Mouse (Mus musculus) mature B cell (primary cell): Measurements from ENCODE around the gene 2210408I21Rik.

Experiments used
- in situ Hi-C: fragments of 300-500 bp; cut with MboI; formaldehyde crosslinking; loops from 2 replicates; pipeline ENCODE4 v1.14.3; 2019

2210408I21Rik gene

DNA sequence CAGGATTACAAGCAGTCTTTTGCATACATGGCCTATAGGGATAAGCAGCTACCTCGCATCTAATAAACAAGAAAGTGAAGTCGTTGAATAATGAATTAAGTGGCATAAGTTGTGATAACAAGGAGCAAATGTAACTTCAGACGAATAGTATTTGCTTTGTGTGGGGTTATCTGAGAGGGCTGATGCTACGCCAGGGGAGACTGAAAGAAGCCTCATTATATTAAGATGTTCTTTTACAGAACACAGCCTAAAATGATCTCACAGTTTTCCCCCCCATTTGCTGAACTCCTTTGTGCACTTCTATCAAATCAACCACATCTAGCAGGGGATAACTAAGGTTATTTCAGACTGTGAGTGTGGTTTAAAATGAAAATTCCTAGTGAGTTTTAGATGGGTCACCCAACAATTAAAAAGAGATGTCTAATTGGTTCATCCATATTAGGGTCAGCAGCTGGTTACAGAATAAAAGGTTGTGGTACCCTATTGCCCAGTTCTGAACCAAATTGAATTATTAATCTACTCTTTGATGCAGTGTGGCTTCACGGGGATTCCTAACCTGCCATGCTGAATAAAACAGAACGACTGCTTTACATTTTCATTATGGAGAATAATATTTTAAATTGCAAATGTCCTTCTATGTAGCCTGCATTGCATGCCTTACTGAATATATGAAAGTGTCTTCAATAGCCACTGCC lies 343.2 kb downstream of the 2210408I21Rik start:
- in situ Hi-C loops, result no loop called here

DNA sequence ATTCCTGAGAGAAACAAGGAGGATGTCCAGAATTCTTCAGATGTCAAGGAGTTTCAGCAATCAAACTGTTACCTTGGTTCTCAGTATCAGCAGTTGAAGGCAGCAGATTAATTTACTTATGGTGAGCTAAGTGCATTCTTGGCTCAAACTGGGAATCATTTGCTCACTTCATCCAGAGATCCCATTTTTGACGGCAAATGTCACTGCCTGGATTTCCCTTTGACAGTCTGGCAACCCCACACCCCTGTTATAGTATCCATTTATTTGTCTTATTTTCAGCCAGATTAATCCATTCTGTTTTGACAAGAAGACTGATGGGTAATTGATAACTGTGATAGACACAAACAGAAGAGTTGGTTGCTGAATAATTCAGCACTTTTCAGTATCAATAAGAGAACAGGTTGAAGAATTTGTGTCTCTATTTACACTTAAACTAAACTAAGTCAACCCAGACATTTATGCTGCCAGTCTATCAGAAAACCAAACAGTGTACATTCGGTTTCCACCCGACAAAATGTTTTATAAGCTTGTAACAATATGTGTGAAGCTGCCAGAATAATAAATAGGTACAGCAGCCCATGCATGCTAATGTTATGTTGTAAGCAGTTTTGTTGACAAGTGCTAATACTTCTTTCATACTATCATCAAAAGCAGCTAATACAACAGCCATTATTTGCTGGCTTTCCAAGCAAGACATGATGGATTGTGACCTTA lies 354.8 kb downstream of the 2210408I21Rik start:
- in situ Hi-C loops, result no loop called here

DNA sequence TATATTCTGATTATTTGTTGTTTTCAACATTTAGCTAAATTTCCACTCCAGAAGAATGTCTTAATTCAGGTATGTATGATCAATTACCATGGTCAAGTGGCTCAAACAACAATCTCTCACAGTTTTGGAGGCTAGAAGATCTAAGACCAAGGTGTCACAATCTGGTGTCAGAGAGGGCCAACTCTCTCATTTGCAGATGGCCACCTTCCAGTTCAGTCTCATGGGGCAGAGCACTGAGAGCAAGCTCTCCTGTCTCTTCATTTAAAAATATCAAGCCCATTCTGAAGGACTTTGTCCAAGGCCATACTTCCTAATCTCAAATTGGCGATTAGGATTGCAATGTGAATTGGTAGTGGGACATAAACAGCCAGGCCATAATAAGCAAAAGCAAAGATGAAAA lies 378.7 kb downstream of the 2210408I21Rik start:
- in situ Hi-C loops, result no loop called here

DNA sequence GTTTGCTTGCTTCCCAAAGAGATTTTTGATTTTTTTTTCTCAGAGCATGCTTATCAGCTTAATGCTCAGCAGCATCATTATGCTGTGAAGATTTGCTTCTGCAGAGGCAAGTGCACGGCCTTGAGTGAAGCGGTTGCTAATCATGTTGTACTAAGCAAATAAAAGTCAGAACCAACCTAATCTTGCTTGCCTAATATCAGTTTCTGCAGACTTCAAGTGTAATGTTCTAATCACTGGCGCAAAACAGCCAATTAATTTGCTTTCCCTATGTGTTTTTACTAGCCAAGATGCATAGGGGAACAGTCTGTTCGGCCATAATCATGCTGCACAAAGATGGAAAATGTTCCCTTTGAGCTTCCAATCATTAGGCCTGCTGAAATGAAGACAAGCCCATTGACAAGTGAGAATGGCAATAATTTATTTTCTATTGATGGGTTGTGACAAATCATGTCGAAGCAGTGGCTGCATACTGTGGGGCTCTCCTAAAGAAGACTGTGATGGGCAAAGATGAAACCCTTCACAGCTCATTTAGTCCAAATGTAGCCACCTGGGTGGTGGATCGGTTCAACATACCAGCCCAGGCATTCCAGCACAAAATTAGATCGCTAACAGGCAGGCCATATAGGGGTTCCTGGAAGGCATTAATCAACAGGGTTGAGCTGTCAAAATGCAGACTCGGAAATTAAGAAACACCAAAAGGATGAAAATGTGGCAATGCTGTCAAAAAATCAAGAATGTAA lies 393.8 kb downstream of the 2210408I21Rik start:
- in situ Hi-C loops, result no loop called here

DNA sequence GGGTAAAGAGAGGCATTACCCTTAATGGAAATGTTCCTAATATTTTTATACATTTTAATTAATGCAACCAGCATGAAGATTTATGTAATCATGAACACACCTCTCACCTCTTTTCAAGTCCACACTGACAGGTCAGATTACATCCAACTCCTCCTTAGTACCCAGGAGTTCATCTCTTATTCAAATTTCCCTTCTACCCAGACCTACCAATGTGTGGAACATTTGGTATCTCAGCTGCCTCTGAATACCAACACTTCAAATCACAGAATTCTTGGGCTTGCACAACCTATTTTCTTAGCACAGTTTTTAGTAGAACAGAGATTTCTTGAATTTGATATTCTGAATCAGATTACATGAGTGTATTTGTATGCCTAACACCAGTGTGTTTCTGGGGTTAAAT lies 394.4 kb downstream of the 2210408I21Rik start:
- in situ Hi-C loops, result no loop called here

DNA sequence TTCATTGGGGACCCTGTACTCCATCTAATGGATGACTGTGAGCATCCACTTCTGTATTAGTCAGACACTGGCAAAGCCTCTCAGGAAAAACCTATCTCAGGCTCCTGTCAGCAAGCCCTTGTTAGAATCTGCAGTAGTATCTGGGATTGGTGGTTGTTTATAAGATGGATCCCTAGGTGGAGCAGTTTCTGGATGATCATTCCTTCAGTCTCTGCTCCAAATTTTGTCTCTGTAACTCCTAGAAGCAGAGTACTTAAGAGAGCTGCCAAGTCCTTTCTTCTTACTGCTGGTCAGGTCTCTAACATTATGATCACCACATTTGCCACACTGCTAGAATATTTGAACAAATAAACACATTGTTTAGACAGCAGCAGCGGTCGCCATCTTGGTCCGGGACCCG lies 402.1 kb downstream of the 2210408I21Rik start:
- in situ Hi-C loops, result no loop called here

DNA sequence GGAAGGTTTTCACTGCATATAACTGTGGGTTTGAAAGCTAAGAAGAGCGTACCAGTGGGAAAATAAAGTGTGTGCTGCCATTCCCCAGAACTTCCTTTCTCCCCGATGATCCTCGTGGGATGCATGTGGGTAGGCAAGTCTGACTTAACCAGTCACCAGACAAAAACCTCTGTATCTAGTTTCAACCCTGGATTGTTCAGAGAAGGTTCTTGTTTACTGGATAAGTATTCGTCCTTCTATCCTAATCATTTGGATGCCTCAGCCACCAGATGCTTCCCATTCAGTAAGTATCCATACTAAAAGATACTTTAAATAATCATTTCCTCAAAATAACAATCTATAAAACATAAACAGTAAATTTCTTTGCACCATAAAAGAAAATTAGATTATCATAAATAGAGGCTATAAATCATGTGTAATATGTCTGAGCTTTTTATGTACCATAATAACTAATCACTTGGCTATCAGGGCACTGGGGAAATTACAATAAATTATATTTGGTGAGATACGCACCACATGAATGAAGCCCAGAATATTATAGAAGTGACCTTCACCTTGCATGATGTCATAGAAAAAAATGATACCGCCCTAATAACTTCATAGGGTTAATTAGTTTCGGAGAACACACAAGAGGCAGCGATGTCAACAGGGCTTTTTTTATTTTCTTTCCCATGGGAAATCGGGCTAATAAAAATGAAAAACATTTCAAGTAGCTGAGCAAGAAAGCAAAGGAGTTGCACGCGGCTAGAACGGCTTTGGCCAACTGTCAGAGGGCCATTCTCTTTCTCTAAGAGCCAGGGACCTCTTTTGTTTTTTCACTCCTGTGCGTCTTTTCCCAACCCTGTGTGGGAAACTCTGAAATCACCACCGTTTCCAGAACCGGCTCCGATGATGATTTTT lies 412.4 kb downstream of the 2210408I21Rik start:
- in situ Hi-C loops, result no loop called here

DNA sequence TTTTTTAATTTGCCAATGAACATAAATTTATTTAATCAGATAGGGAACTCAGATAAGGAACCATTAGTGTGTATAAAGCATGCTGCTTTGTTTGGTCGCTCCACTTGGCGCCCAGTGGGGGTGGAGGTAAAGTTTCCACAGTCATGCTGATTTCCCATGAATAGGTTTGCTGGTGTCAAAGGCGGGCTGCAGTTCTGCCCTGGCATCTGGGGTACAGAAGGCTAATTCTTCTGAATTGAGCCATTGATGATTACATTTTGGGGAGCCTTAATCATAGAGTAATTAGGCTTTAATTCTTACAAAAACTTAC lies 413.0 kb downstream of the 2210408I21Rik start:
- in situ Hi-C loops, result no loop called here

DNA sequence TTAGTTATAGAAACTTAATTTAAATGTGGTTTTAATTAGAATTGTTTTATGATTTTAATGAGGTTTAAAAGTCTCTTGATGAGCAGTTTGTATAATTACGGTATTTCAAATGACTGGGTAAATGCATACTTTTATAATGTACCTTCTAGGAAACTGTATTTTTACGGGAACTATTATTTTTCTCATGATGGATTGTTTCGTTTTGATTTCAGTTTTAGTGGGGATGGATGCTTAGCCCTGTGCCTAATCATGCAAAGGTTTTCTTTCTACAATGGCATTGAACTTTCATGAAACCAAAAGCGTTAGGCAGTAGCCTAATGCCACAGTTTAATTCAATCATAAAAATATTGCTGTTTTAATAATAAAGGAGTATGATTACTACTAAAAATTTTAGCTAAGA lies 413.4 kb downstream of the 2210408I21Rik start:
- in situ Hi-C loops, result no loop called here

DNA sequence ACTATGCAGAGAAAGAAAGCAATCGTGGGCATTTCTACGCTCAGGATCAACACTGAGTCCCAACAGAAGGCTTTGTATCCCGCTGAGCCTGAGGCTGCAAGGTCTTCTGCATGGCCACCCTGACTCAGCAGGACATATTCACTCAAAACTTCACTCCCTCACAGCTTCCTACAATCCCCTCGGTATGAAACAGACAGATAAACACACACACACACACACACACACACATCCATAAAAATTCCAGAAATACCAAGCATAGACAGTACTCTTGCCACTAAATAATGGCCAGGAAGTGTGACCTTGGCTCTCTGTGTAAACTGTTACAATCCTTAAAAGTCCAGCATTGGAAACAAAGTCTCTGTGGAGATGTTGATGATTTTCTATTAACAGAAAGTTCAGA lies 458.7 kb downstream of the 2210408I21Rik start:
- in situ Hi-C loops, result no loop called here

DNA sequence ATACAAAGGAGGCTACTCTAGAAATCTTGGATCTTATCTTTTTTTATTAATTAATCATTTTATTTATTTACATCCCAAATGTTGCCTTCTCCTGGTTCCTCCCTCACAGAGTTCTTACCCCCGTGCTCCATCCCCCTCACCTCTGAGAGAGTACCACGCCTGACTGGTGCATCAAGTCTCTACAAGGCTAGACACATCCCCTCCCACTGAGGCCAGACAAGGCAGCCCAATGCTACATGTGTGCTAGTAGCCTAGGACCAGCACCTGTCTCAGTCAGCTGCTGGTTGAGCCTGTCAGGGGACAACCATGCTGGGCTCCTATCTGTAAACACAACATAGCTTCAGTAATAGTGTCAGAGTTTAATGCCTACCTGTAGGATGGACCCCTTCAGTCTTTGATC lies 480.0 kb downstream of the 2210408I21Rik start:
- in situ Hi-C loops, result no loop called here
